Mouse (Mus musculus) brown adipose tissue, adult 24 weeks (tissue): Measurements from ENCODE around the gene Ipo13. TPM values are rescaled to one million over a fixed set of nuclear protein-coding genes. Genes with fewer than 3 reads are reported as not detected.

Source experiments
- H3K27ac ChIP-seq: fragments of 200-500 bp; replicated peaks from 2 replicates; pipeline ENCODE4 v1.5.1; 2012; ENCODE audit warnings: low read depth, mild to moderate bottlenecking, low read length
- H3K4me1 ChIP-seq: fragments of 200-500 bp; 2 replicates; pipeline ENCODE4 v1.6.1; 2012; ENCODE audit warnings: low read length, mixed read lengths; ENCODE audit not compliant: control insufficient read depth, insufficient read depth, insufficient read length
- H3K4me3 ChIP-seq: fragments of 200-500 bp; 2 replicates; pipeline ENCODE4 v1.5.1; 2012; ENCODE audit warnings: low read depth, mild to moderate bottlenecking, low read length, moderate library complexity; ENCODE audit not compliant: insufficient read depth
- polyA plus RNA-seq: library from polyadenylated mRNA; stranded (reverse); fragments of >200 nt; gene quantifications from 2 replicates; pipeline ENCODE4 v1.2.4, GENCODE M21; 2012; ENCODE audit not compliant: missing spikeins, insufficient read depth, insufficient read length

Ipo13 gene
- polyA plus RNA-seq, 1 experiment, result 28.3 TPM

DNA sequence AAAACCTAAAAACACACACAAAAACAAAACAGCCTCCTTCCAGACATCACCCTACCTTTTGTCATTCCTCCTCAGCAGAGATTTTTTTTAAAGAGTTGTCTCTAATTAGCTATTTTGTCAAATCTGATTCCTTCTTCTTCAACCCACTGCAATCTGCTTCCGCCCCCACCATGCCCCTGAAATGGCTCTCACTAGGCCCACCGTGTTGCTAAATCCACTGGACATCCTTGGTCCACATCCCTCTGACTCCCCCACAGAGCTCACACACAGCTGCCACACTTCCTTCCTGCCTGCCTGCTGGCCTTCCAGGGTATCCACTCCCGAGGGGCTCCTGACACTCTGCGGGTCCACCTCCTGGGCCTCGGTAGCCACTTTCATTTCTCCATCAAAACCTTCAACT lies 36.1 kb downstream of the Ipo13 start:
- Histone ChIP-seq H3K4me3 (no peak overlapping the region), H3K4me1 (peaks cover 3% of the 10 kb centered on the region), H3K27ac (no peak overlapping the region)

DNA sequence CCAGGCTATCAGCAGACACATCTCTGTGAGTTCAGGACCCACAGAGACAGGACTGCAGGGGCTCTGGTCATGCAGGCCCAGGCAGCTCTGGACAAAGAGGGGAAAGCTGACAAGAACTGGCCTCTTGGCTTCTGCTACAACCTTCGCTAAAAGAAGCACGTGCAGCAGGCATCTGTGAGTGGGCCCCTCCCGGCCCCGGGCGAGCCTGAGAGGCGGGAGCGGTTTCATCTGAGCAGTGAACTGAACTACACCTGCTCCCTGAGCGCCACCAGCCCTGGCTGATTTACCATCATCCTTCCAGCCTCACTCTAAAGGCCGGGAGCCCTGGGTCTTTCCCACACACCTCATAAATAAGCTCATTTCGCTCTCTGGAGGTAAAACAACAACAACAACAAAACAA lies 36.5 kb downstream of the Ipo13 start:
- no peak overlapping the region for H3K4me3 ChIP-seq

GRCm38 (mm10) chr4:117873615-117874014 lies 41.2 kb downstream of the Ipo13 start:
- Histone ChIP-seq H3K4me1 (no peaks in the 10 kb centered on the region), H3K27ac (no peak overlapping the region), H3K4me3 (no peak overlapping the region)

More for the DNA sequence above, 36.5 kb downstream of the Ipo13 start:
- no peaks in the 10 kb centered on the region for H3K4me1 ChIP-seq
- no peak overlapping the region for H3K27ac ChIP-seq

DNA sequence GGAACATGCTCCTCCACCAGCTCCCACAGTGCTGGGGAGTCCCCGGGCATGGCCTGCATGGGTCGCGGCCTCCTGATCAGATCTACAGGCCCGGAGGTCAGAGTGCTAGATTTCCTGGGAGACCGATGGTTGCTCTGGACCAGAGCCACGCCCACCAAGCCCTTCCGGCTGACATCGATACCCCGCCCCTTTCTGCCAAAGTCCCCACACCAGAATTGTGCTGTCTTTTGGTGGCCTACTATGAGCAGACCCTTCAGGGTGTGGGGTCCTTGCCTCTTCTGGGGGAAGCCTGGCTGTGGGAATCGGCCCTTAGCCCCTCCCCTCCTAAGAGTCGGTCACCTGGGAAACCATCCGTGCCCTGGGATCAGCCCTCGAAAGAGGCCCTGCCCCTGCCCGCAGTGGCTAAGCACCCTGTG lies 42.3 kb downstream of the Ipo13 start, which contains the start of gene Ccdc24:
Ccdc24 (minus strand) TSS at position 87 of the 416 bp plus-strand sequence.
- Histone ChIP-seq H3K27ac (no peak within 1 kb of the TSS), H3K4me3 (no peak within 1 kb of the TSS), H3K4me1 (no peaks in the 10 kb centered on the region)

DNA sequence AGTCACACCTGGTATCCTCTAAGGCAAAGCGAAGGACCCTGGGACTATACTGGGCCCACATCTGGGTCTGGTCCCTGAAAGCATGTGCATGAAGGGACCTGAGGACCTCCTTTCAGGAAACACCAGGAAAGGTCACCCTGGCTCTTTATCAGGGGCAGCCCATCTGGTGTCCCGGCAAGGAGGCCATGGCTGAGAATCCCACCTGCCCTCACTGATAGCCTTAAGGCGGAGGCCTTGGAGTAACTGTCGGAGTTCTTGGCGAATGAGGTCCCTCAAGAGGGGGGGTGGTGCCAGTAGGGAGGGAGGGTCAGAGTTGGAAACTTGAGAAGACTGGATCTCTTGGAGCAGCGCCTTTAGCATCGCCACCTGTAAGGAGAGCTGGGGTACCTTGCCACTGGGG lies 43.0 kb downstream of the Ipo13 start:
- Histone ChIP-seq H3K4me1 (no peaks in the 10 kb centered on the region), H3K27ac (no peak overlapping the region), H3K4me3 (no peak overlapping the region)

DNA sequence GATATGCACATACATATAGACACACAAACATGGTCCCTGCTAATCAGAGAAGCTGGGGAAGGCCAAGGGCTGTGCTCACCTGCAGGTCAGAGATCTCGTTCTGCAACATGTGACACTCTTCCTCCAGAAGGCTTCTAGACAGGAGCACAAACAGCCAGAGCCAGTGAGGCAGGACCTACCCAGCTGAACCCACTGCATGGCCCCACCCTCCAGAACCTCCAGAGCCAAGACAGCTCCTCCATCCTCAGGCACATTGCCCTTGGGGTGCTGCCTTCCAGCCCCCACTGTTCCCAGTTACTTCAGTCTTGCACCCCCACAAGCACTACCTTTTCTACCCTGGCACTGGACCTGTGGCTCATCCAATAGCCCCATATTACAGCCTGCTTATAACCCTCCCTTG lies 44.4 kb downstream of the Ipo13 start:
- Histone ChIP-seq H3K4me1 (no peaks in the 10 kb centered on the region), H3K27ac (no peak overlapping the region)

GRCm38 (mm10) chr4:117869317-117869716 lies 45.5 kb downstream of the Ipo13 start:
- H3K4me3 ChIP-seq, result no peak overlapping the region
- H3K27ac ChIP-seq, result no peak overlapping the region
- H3K4me1 ChIP-seq, result no peaks in the 10 kb centered on the region

More for the DNA sequence above, 44.4 kb downstream of the Ipo13 start:
- H3K4me3 ChIP-seq, result no peak overlapping the region

DNA sequence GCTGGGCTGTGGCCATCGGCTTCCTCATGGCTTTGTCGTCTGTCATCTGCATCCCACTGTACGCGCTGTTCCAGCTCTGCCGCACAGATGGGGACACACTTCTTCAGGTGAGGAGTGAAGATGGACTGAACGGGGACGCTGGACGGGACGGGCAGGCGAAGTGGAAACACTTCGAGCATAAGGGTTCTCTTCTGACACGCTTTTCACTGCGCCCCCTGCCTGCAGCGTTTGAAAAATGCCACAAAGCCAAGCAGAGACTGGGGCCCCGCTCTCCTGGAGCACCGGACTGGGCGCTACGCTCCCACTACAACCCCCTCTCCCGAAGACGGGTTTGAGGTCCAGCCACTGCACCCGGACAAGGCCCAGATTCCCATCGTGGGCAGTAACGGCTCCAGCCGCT lies 47.0 kb downstream of the Ipo13 start:
- Histone ChIP-seq H3K27ac (no peak overlapping the region), H3K4me1 (no peaks in the 10 kb centered on the region)

DNA sequence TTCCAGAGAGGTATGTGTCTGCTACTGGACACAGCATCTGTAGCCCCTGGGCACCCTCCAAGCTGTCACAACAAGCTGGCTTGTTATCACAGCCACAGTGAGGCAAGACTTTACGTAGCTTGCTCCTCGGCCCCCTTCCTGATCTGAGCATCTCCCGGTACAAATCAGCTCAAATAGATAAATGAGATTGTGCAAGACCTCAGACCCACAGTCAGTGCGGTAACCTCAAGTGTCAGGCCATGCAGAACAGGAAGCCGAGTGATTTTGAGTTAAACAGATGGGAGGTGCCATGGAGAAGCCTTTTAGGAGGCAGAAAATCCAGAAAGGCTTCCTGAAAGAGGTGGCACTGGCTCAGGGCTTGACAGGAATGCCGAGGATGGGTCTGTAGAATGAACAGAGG lies 47.8 kb downstream of the Ipo13 start:
- Histone ChIP-seq H3K27ac (no peak overlapping the region), H3K4me1 (no peaks in the 10 kb centered on the region), H3K4me3 (no peak overlapping the region)

More for the DNA sequence above, 47.0 kb downstream of the Ipo13 start:
- no peak overlapping the region for H3K4me3 ChIP-seq

- H3K4me3 ChIP-seq, result no peak overlapping the region
- no peaks in the 10 kb centered on the region for H3K4me1 ChIP-seq
- no peak overlapping the region for H3K27ac ChIP-seq
Measured at GRCm38 (mm10) chr4:117866083-117866482, 48.7 kb downstream of the Ipo13 start.

DNA sequence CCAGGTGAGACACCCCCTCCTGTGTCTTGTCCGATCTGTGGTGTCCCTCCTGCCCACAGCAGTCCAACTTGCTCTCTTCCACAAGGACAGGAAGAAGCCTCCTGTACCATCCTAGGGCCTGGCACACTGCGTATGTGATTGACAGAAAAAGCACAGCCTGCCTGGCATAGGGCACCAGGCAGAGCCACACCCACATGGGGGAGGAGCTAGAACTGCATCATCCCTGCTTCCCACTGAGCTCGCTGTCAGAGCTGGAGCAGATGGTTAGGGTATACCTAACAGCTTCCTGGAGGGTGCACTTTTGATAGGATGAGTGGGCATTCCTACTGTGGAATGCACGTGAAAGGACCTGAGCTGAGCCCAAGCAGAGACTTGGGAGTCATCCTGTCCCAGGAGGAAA lies 52.0 kb downstream of the Ipo13 start:
- Histone ChIP-seq H3K4me1 (no peaks in the 10 kb centered on the region), H3K27ac (no peak overlapping the region), H3K4me3 (no peak overlapping the region)

DNA sequence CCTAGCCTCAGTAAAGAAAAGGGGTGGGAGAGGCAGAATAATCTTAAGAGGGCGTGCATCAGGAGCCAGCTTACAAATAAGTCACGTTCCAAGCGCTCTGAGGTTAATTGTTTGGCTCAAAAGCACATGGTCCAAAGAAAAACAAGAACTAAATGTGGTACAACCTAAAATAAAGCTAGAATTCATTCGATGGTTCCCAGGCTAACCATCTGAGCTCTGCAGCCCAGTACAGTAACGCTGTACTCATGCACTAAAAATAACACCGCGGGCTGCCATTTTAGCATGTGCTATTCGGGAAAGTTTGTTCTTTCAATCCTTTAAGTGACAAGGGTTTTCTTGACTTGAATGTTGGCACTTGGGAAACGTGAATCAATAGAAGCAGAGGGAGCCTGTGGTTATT lies 54.2 kb downstream of the Ipo13 start:
- no peaks in the 10 kb centered on the region for H3K4me1 ChIP-seq
- no peak overlapping the region for H3K27ac ChIP-seq
- H3K4me3 ChIP-seq, result no peak overlapping the region

GRCm38 (mm10) chr4:117858794-117859193 lies 56.0 kb downstream of the Ipo13 start:
- H3K4me1 ChIP-seq, result no peaks in the 10 kb centered on the region
- H3K4me3 ChIP-seq, result no peak overlapping the region
- H3K27ac ChIP-seq, result no peak overlapping the region

DNA sequence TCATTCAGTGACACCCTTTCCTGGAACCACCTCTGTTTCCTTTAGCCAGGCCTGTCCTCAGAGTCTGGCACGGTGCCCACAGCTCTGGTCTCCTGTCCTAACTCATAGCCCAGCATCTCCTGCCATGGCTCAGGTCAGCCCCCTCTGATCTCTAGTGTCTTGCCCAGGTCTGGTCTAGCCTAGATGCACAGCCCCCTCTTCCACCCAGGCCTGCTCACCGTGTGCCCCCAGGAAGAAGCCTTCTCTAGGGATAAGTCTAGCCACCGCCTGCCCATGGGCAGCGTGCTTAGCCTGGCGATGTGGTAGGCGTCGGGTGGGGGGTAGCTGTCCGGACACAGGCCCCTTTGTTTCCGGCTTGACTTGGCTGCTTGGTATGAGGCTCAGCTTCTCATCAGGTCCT lies 59.7 kb downstream of the Ipo13 start:
- Histone ChIP-seq H3K4me3 (no peak overlapping the region), H3K4me1 (0 out of 2 replicates have a peak, but pooled peaks cover 2% of the 10 kb centered on the region), H3K27ac (no peak overlapping the region)

- Histone ChIP-seq H3K27ac (no peak overlapping the region), H3K4me3 (no peak overlapping the region), H3K4me1 (0 out of 2 replicates have a peak, but pooled peaks cover 2% of the 10 kb centered on the region)
Measured at GRCm38 (mm10) chr4:117852152-117852868, 62.5 kb downstream of the Ipo13 start.

DNA sequence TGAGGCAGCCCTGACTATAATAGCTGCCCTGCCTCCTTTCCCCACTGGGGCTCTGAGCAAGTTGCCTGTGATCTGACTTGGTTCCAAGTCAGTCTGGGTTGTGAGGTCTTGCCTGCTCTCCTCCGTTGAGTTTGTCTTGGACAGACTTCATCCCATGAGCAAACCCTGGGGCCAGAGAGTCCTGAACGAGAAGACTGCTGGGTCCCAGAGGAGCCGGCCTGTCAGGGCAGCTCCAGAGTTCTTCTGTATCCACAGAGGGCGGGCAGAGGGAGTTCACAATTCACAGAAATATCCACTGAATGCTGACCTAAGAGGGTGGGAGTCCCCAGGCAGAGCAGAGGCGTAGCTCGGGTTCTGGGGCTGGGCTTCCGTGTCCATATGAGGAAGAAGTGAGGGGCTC lies 63.9 kb downstream of the Ipo13 start:
- H3K4me3 ChIP-seq, result no peak overlapping the region
- H3K27ac ChIP-seq, result no peak overlapping the region
- 0 out of 2 replicates have a peak, but pooled peaks cover 2% of the 10 kb centered on the region for H3K4me1 ChIP-seq
